Mouse (Mus musculus): ENCODE data around the gene Gm20388.

GRCm38 (mm10) chr8:123254099-123254885, 3343.7 kb downstream of the Gm20388 start, which contains the start of the genes Zfp276 and Vps9d1:
- TF ChIP-seq POLR2A (IDR thresholded peaks at IDR 0.05; ENCODE audit: low read depth, low read length) (no peak), CTCF (conservative IDR thresholded peaks at IDR 0.05; ENCODE audit: insufficient read depth, insufficient read length, low read depth, low read length) (no peak)

Measured in kidney, adult 2 months (tissue).